Mouse (Mus musculus): ENCODE measurements at regions not wholly inside any gene's neighbourhood (a gene's known extent, or its start where the extent isn't known, plus 50 kb on each side); places are given as distances from the start of the nearest gene placed in this dataset.

DNA sequence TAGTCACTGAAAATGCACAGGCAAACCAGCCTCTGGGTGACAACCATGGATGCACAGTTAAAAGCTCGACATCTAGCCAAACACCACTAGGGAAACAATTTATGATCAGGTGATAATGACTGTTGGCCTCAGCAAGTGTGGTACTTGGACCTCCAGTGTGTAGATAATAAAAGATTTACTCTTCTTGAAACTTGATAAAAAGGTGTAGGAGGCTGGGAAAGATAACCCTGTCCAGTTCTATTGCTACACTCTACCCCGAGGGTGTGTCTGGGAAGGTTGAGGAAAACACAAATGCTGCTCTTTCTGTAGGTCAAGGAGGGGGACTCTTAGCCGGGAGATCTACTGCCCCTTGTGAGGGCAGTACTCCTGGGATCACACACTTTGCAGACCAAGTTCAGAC, 152.4 kb upstream of the Pik3r1 start:
- DNase-seq (ENCODE audit: low read depth, low spot score): no peak
- 41% methylated on average over 3 of the region's 3 CpGs for WGBS

DNA sequence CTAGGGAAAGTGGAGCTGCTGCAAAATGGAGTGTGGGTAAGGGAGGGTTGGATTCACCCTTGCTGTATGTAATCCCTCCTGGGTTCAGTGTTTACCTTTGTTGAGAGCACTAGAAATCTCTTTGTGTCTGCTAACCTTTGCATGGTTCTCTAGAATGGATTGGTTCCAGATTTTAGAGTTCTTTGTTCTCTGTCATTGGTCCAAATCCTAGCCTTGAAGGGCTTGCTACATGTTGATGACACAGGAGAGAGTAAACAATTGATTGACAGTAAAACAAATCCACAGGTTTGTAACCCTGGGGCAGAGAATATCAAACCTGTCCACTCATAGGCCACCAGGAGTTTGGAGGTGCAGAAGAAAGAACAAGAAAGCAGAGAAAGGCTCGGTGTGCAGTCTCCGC, 156.6 kb upstream of the Pik3r1 start:
- 99% methylated on average over 2 of the region's 2 CpGs for WGBS
- DNase-seq (ENCODE audit: low read depth, low spot score): no peak

DNA sequence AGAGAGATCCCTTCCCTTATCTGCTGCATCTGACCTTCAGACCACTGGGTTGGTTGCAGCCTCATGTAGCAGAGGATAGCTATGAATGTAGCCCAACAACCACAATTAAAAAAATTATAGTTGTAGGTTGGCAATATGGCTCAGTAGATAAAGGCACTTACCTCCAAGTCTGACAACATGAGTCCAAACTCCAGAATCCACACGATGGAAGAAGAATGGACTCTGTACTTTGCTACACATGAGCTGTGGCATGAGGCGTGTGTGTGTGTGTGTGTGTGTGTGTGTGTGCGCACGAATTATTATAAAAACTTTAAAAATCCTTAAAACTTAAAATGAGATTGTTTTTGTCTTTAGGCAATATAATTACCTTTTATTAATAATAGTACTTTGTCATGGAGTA, 163.2 kb upstream of the Pik3r1 start:
- DNase-seq (ENCODE audit: low read depth, low spot score): no peak
- WGBS: 70% methylated on average over 4 of the region's 4 CpGs

DNA sequence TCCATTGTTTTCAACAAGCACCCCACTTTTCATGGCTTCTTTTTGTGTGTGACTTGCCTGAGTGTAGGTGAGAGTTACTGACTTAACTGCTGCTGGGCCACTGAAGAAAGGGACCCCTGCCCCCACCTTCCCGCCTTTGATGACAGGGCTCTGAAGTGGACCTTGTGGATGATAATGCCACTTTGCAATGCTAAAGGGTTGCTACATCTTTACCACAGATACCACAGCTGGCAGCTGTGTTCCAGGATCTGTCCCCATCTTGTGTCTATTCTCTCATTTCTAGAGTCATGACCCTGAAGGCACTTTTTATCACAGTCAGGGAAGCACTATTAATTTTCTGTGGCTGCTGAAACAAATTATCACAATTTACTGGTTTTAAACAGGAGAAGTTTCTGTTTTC, 163.9 kb upstream of the Pik3r1 start:
- DNase-seq (ENCODE audit: low read depth, low spot score): no peak
- WGBS: 95% methylated on average over 1 of the region's 1 CpGs

DNA sequence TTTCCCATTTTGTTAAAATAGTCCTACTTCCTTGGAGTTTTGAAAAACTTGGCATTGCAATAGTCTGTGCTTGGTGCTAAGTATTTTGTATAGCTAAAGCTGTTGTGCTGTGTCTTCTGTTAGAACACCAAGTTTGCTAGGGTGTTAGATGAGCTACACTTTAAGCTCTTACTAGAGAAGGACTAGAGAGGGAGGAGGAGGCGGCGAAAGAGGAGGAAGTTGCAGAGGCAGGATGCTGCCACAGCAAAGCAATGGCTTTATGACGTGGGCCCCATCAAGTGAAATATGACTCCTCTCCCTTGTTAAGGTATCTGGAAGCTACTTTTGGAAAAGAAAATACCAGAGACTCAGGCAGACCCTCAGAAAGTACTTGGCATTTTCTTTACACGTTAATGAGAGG, 167.8 kb upstream of the Pik3r1 start:
- WGBS: 65% methylated on average over 4 of the region's 4 CpGs
- DNase-seq (ENCODE audit: low read depth, low spot score): no peak

DNA sequence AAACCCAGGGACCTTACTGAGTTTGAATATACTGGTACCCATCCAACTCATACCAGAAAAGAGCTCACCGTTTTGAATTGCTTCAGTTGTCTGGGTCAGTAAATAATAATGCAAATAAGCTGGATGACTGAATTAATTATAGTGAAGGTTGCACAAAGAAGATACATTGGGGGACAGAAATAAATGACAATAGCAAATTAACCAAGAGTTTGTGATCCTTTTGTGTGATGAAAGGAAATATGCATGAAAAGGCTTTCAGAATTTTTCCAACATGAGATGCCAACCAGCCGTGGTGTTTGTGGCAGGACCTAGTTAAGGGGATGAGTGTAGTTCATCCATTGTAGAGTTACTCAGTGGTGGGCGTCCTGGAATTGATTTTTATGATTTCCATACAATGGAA, 186.5 kb upstream of the Pik3r1 start:
- no peak for DNase-seq (ENCODE audit: low read depth, low spot score)
- 91% methylated on average over 3 of the region's 3 CpGs for WGBS

DNA sequence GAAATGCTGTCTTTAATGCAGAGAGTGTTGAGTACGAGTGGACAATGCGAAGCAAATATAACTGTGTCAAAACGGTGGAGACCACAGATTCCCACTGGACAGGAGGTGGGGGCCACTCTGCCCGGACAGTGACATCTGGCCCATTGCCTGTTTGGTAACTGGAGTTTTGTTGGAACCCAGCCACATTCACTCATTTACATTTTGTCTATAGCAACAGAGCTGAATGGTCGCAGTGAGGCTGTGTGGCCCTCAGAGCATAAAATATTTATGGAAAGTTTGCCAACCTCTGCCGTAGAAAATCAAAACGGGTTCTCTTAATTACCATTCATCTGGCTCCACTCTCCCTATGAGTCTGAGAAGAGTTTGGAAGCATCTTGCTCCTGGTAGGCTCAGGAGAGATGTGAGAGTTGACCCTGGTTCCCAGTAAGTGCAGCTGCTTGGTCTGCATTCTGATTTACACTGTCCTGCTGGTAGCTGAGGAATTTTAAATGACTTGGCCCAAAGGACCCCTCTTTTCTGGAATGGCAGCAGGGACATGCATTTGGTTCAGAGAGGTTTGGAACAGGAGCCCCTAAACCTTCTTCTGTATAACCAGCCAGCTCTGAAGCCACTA, 187.9 kb upstream of the Pik3r1 start:
- DNase-seq (ENCODE audit: low read depth, low spot score): no peak
- 70% methylated on average over 7 of the region's 7 CpGs for WGBS

DNA sequence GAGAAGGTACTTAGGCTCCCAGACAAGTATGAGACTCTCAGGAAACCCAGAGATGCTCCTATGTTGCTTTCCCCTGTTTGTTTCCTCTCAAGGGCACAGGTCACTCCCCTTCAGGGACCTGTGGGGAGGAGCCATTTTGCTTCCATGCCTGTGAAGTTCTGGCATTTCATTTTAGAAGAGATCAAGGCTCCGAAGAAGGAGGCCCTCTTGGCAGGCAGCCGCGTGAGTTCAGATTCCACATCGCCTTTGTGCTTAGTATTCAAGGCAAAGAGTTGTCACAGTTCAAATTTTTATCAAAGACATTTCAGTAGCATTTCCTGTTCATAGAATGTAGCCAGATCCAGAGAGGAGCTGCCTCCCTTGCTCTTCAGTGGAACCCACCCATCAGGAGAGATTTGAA, 189.8 kb upstream of the Pik3r1 start:
- DNase-seq (ENCODE audit: low read depth, low spot score): no peak
- WGBS: 87% methylated on average over 4 of the region's 4 CpGs

DNA sequence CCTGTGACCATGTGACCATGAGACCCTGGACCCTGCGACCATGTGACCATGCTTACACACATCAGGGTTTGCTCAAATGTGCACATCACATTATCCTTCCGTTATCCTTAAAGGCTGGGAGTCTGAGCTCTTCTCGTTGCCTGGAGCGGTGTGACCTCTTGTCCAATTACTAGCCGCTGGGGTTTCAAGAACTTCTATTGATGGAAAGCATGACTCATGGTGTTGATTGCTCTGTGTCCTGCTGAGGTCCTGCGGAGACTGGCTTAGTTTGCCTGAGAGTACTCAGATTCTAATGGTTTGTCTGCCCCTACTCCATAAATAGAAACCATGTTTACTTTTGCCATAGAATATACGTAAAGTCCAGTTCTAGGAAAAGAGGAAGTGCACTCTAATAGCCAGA, 197.5 kb upstream of the Pik3r1 start:
- DNase-seq (ENCODE audit: low read depth, low spot score): no peak
- 70% methylated on average over 7 of the region's 7 CpGs for WGBS

DNA sequence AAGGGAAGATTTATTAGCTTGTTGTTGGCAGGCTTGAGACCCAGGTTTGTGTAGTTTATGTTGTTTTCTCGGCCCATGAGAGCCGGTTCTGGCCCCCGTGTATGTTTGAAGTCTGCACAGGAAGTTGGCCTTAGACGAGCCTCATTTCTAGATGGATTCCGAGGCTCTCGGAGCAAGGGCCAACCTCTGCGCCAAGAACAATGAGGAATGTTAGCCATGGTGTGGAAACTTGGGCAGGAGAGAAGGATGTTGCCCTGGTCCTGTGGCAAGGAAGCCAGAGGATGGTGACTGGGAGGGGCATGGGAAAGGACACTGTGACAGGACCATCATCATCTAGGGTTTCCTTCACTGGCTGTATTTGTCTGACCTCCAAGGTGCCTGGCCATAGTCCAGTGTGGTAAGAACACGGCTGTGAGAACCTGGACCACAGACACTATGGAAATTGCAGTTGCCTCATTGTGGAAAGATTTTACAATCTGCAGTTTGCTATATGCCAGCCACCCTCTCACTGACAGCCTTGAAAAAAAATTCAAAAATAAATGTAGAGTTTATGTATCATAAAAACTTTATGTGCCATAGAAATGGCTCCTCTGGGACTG, 198.9 kb upstream of the Pik3r1 start:
- WGBS: 67% methylated on average over 8 of the region's 8 CpGs
- DNase-seq (ENCODE audit: low read depth, low spot score): no peak

DNA sequence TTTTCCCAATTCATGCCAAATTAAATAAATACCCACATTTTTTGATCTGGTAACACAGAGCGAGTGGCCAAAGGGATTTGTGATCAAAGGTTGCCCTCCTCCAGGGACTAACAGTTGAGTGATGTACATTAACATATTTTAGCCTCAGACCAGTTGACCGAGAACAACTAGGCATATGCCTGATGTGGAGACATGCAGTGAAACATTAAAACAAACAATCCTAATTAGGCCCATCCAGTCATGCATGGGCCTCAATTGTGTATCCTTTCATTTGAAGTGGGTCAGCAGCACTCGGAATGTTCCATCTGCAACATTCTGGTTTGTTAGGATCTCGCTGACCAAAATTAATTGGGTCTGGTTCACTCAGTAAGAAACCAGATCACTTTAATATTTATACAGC, 199.4 kb upstream of the Pik3r1 start:
- 90% methylated on average over 4 of the region's 4 CpGs for WGBS
- no peak for DNase-seq (ENCODE audit: low read depth, low spot score)

DNA sequence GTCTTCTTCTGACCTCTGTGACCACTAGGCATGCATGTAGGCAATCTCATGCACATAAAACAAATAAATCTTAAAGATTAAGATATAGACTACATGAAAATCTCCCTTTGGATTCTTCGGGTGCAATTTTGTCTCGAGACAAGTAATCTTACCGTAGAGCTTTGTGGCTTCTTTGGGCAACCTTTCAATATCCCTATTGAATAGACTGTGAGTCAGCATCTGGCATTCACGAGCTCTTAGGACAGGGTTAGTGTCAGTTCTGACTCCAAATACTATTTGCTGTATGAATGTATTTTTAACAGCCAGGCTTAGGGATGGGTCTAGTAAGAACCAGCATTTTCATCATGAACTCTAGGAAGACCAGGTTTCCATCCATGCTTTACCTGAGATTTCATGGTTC, 208.7 kb upstream of the Pik3r1 start:
- DNase-seq (ENCODE audit: low read depth, low spot score): no peak
- 81% methylated on average over 4 of the region's 4 CpGs for WGBS

DNA sequence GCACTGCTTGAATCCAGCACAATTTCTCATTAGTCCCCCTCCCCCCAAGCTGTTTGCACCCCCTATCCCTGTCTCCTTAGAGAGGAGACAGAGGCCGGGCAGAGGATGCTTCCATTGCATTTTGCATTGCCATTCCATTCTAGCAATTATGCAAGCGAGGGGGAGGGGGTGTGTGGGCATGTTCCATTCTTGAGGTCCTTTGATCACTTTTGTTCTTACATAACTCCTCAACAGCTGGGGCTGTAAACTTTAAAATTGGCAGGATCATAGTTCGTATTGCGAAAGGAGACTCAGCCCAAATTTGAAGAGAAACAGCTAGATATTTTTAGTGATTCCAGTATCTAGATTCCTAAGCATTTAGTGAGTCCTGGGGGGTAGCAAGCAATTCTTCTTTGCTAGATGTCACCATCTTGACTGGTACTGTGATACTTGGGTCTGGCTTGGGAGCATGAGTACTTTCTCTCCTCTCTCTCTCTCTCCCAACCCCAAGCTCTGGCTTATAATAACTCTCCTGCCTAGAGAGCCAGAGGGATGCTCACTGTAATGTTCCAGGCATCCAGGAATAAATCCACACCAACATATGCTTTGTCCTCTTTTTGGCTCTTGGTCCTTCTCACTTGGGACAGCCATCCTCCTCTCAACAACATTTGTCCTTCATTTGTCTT, 212.3 kb upstream of the Pik3r1 start:
- no peak for DNase-seq (ENCODE audit: low read depth, low spot score)

DNA sequence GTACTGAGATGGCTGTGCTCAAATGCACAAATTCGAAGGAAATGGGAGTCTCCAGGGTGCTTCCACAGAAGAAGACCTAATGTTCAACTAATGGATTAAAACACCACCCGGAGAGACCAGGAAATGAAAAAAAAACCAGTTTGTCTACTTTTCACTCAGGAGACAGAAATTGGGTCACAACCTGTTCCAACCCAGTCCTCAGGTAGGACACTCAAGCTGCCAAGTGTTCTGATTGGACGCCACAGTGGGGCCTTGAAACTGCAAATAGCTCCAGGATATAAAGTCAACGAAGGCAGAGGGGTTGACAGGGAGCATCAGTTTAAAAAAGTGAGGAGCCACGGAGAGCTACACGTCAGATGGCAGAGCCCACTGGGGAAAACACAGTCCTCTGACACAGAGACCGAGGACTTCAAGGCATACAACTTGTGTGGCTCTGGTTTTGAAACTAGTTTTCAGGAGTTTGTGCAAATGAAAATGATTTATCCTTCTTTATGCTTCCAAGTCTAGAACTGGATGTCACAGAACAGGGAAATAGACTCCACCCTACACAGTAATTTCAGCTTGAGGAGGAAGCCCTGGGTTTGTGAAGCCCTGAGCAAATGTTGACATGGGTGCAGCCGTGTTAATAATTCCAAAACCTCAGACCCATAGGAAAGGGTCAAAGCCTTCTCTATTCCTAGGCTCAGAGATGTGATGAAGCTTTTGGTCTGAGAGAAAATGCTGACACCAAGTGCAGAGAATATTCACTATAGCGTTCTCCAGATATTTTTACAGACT, 220.8 kb upstream of the Pik3r1 start:
- 31% methylated on average over 9 of the region's 9 CpGs for WGBS
- DNase-seq (ENCODE audit: low read depth, low spot score): no peak

More for the DNA sequence above, 212.3 kb upstream of the Pik3r1 start:
- WGBS: 37% methylated on average over 4 of the region's 4 CpGs

DNA sequence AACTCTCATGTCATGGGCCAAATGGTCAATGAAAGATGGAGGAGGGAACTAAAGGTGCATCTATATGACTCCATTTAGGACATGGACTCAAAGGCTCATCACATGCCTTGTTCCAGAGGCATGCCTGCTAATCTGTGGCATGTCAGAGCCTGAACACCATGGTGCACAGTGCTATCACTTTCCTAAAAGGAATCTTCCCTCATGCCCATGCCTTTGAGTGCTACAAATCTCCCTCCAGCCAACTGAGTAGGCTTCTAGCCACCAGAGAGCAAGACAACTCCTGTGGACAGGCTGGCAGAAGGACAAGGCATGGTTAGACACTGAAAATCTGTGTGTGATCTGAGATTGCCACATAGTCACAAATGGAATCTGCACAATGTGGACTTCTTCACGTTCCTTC, 223.7 kb upstream of the Pik3r1 start:
- no peak for DNase-seq (ENCODE audit: low read depth, low spot score)
- 78% methylated on average over 1 of the region's 1 CpGs for WGBS

DNA sequence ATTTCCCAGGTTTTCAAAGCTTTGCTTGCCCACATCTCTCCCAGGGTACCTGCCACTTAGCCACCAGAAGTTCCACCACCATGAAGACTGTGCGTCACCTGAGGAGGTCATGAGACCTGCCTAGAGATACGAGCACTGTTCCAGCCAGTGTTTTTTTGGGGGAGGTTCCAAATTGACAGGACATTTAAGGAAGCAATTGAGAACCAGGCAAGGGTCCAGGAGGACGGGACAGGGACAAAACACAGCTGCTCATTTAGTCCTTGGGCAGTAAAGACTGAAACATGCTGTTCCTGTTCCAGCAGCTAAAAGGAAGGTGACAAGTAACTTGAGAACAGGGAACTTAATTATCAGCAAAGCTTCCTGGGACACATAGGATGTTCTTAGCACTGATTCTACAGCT, 226.8 kb upstream of the Pik3r1 start:
- DNase-seq (ENCODE audit: low read depth, low spot score): no peak
- 26% methylated on average over 3 of the region's 3 CpGs for WGBS

DNA sequence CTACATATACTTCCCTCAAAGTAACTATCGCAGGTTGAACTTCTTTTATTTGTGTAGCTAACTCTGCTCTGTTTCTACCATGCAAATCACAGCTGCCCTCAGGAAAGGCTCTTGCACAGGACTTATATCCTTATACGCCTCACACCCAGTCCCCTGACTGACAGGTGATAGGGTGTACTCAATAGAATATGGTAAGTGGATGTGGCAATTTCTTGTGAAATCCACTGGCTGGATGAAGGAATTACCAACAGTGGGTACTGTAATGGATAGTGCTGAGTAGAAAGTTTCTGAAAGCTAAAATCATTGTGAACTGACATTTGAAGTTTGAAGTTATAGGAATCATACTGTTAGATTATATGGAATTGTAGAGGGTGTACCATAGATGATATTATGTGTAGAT, 227.5 kb upstream of the Pik3r1 start:
- 43% methylated on average over 2 of the region's 2 CpGs for WGBS
- DNase-seq (ENCODE audit: low read depth, low spot score): no peak

DNA sequence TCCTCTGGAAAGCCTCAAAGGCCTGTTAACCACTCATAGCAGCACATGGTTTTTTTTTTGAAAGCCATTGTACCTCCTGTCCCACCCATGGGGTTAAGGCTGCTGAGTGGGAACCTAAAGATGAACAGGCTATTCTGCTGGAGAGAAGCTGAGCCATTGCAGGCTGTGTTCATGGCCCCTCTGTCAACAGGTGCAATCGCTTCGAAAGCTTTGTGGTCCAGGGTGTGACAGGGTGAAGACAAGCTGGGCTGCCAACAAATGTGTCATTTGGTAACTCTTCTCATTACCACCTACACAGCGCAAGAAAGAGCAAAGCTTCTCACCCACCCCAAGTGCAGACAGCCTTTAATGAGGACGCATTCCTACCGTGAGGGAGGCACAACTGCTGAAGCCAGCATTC, 228.1 kb upstream of the Pik3r1 start:
- no peak for DNase-seq (ENCODE audit: low read depth, low spot score)
- WGBS: 65% methylated on average over 5 of the region's 5 CpGs

DNA sequence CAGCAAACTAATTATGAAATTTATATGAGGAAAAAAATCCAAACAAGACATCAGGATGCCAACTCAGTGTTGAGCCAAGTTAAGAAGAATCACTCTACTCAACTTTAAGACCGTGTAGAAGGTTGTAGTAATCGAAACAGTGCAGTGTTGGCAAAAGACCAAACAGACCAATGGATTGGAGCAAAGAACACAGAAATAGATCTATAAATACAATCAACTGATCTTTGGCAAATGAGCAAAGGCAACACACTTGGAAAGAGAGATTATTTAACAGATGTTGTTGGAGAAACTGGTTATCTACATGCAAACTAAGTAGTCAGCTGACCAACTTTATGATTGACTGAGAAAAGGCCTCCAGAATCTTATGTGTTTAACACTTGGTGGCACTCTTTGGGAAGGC, 229.4 kb upstream of the Pik3r1 start:
- DNase-seq (ENCODE audit: low read depth, low spot score): no peak
- 76% methylated on average over 2 of the region's 2 CpGs for WGBS

DNA sequence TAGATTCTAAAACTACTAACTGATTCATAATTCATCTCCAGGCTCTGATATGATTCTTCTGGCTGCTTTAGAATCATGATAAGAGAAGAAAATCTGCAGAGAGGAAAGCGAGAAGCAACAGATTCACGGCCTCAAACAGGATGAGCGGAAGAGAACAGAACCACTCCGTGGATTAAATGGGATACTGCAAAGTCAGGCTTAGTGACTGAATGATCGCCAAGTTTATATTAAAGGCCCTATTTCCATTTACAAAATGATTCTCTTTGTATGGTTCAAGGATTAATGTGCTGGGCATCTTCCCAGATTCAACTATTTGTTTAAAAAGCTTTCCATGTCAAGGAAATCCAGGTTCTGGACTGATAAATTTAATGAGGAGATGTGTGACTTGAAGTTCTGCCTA, 238.5 kb upstream of the Pik3r1 start:
- no peak for DNase-seq (ENCODE audit: low read depth, low spot score)
- WGBS: 79% methylated on average over 5 of the region's 5 CpGs

DNA sequence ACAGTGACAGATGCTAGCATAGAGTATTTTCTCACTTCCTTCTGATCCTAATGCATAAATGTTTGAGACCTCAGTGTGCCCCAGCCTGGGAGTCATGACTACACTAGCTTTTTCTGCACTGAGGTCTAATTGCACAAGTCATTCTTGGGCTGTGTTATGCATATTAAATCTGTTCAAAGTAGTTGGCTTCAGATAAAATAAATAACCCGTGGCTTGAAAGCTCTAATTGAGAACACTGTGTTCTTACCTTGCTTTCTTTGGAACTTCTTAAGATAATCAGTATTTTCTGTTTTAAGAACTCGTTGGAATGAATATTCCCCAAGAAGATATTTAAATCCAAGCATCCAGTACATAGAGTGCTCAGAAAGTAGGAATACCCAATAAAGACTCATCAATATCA, 243.9 kb upstream of the Pik3r1 start:
- WGBS: 68% methylated on average over 2 of the region's 2 CpGs
- DNase-seq (ENCODE audit: low read depth, low spot score): no peak

Measured in large intestine, adult 2 months (tissue).